Mouse (Mus musculus) heart, embryonic 12.5 days (tissue): ENCODE data around the gene G3bp2. TPM values are rescaled to one million over a fixed set of nuclear protein-coding genes. Genes with fewer than 3 reads are reported as not detected.
A peak's percentile ranks its signal among the peaks of the same experiment; 100 is the strongest.

Experiments used
- ATAC-seq: fragments of 200-750 bp; cut with Nextera tagmentation; 2 replicates; pipeline ENCODE4 v1.8.0; 2017; ENCODE audit warnings: moderate TSS enrichment, moderate library complexity; ENCODE audit not compliant: insufficient number of reproducible peaks, low FRiP score
- H3K27ac ChIP-seq: fragments of 300-500 bp; sonication (generic); 2 replicates; pipeline ENCODE4 v1.5.1; 2016; ENCODE audit warnings: mild to moderate bottlenecking, moderate library complexity; ENCODE audit not compliant: poor library complexity, severe bottlenecking
- H3K27me3 ChIP-seq: fragments of 300-500 bp; sonication (generic); replicated peaks from 2 replicates; pipeline ENCODE4 v1.6.1; 2016; ENCODE audit warnings: mild to moderate bottlenecking, moderate library complexity
- H3K36me3 ChIP-seq: fragments of 300-500 bp; sonication (generic); 2 replicates; pipeline ENCODE4 v1.6.1; 2016; ENCODE audit warnings: mild to moderate bottlenecking, moderate library complexity
- H3K4me1 ChIP-seq: fragments of 300-500 bp; sonication (generic); replicated peaks from 2 replicates; pipeline ENCODE4 v1.6.1; 2016; ENCODE audit warnings: mild to moderate bottlenecking
- H3K4me2 ChIP-seq: fragments of 300-500 bp; sonication (generic); 2 replicates; pipeline ENCODE4 v1.6.1; 2016; ENCODE audit warnings: mild to moderate bottlenecking, moderate library complexity
- H3K4me3 ChIP-seq: fragments of 300-500 bp; sonication (generic); 2 replicates; pipeline ENCODE4 v1.5.1; 2016; ENCODE audit warnings: mild to moderate bottlenecking
- H3K9ac ChIP-seq: fragments of 300-500 bp; sonication (generic); 2 replicates; pipeline ENCODE4 v1.6.1; 2016; ENCODE audit warnings: mild to moderate bottlenecking, moderate library complexity
- H3K9me3 ChIP-seq: fragments of 300-500 bp; sonication (generic); replicated peaks from 2 replicates; pipeline ENCODE4 v1.6.1; 2016; ENCODE audit warnings: mild to moderate bottlenecking, moderate library complexity
- WGBS: fragments of 180-500 bp; shearing (Covaris S2); methylation state at CpG from one replicate; pipeline ENCODE4 v1.1.7; 2016; 5-methylcytosine and 5-hydroxymethylcytosine counted together
- polyA plus RNA-seq: library from polyadenylated mRNA; unstranded; fragments of >200 nt; fragmentation: Nextera tagmentation; extraction: Ambion mirVana; gene quantifications from 2 replicates; pipeline ENCODE4 v1.2.1, GENCODE M21; 2016

The G3bp2 gene
- polyA plus RNA-seq, 1 experiment from 2014 or later, result 193 TPM

GRCm38 (mm10) chr5:92117823-92118403 is 34.4 kb upstream of the G3bp2 start:
- no peak overlapping the region for H3K4me3 ChIP-seq
- H3K4me1 ChIP-seq, result 0 out of 2 replicates have a peak, but pooled peaks cover under 1% of the 10 kb centered on the region
- no peak overlapping the region for H3K9ac ChIP-seq
- H3K27ac ChIP-seq, result no peak overlapping the region
- H3K9me3 ChIP-seq, result peaks cover 2% of the 10 kb centered on the region; the same call in 1 of the 2 replicates
- ATAC-seq, result no peak; the same call in 1 of the 2 replicates
- no peaks in the 10 kb centered on the region for H3K27me3 ChIP-seq
- peaks cover 2% of the 10 kb centered on the region; the same call in 1 of the 2 replicates for H3K36me3 ChIP-seq
- WGBS, result 49% methylated on average over 12 of the region's 12 CpGs
- no peak overlapping the region for H3K4me2 ChIP-seq

- Histone ChIP-seq H3K4me1 (peaks cover 9% of the 10 kb centered on the region; the same call in 1 of the 2 replicates), H3K4me3 (no peak overlapping the region), H3K27ac (no peak overlapping the region), H3K27me3 (no peaks in the 10 kb centered on the region), H3K9me3 (no peaks in the 10 kb centered on the region), H3K4me2 (no peak overlapping the region), H3K36me3 (no peaks in the 10 kb centered on the region), H3K9ac (no peak overlapping the region)
- WGBS, result 74% methylated on average over 2 of the region's 2 CpGs
- ATAC-seq, result no peak
Measured at GRCm38 (mm10) chr5:92114939-92115338, 31.4 kb upstream of the G3bp2 start.

GRCm38 (mm10) chr5:92114223-92114622 is 30.7 kb upstream of the G3bp2 start:
- Histone ChIP-seq H3K4me2 (no peak overlapping the region), H3K27ac (no peak overlapping the region), H3K9me3 (no peaks in the 10 kb centered on the region), H3K4me3 (no peak overlapping the region), H3K36me3 (no peaks in the 10 kb centered on the region), H3K9ac (no peak overlapping the region), H3K27me3 (no peaks in the 10 kb centered on the region), H3K4me1 (peaks cover 9% of the 10 kb centered on the region; the same call in 1 of the 2 replicates)
- 77% methylated on average over 6 of the region's 6 CpGs for WGBS
- no peak for ATAC-seq

GRCm38 (mm10) chr5:92113484-92113883 is 30.0 kb upstream of the G3bp2 start:
- Histone ChIP-seq H3K27me3 (no peaks in the 10 kb centered on the region), H3K36me3 (no peaks in the 10 kb centered on the region), H3K27ac (no peak overlapping the region), H3K4me3 (no peak overlapping the region), H3K4me1 (peaks cover 9% of the 10 kb centered on the region; the same call in 1 of the 2 replicates), H3K9ac (no peak overlapping the region), H3K9me3 (no peaks in the 10 kb centered on the region), H3K4me2 (no peak overlapping the region)
- ATAC-seq, result no peak
- 83% methylated on average over 7 of the region's 7 CpGs for WGBS

- H3K27ac ChIP-seq, result no peak overlapping the region
Measured at GRCm38 (mm10) chr5:92112585-92112984, 29.1 kb upstream of the G3bp2 start.

GRCm38 (mm10) chr5:92112175-92112574 is 28.7 kb upstream of the G3bp2 start:
- Histone ChIP-seq H3K36me3 (no peaks in the 10 kb centered on the region), H3K4me2 (peak overlapping the region; percentile 63), H3K4me1 (peaks cover 9% of the 10 kb centered on the region; the same call in 1 of the 2 replicates), H3K9ac (no peak overlapping the region), H3K9me3 (no peaks in the 10 kb centered on the region), H3K4me3 (peak overlapping the region; percentile 33), H3K27me3 (no peaks in the 10 kb centered on the region), H3K27ac (no peak overlapping the region)
- ATAC-seq, result no peak
- 16% methylated on average over 6 of the region's 6 CpGs for WGBS

More at GRCm38 (mm10) chr5:92112585-92112984, 29.1 kb upstream of the G3bp2 start:
- Histone ChIP-seq H3K9me3 (no peaks in the 10 kb centered on the region), H3K4me1 (peaks cover 9% of the 10 kb centered on the region; the same call in 1 of the 2 replicates), H3K27me3 (no peaks in the 10 kb centered on the region), H3K36me3 (no peaks in the 10 kb centered on the region), H3K9ac (peak overlapping the region; percentile 26; the same call in 1 of the 2 replicates), H3K4me3 (peak overlapping the region; percentile 33), H3K4me2 (peak overlapping the region; percentile 63)
- 5% methylated on average over 10 of the region's 10 CpGs for WGBS
- no peak for ATAC-seq

- no peak overlapping the region for H3K4me3 ChIP-seq
- H3K36me3 ChIP-seq, result no peaks in the 10 kb centered on the region
- peaks cover 17% of the 10 kb centered on the region for H3K4me1 ChIP-seq
- no peaks in the 10 kb centered on the region for H3K9me3 ChIP-seq
- 85% methylated on average over 5 of the region's 5 CpGs for WGBS
- no peaks in the 10 kb centered on the region for H3K27me3 ChIP-seq
- no peak overlapping the region for H3K9ac ChIP-seq
- no peak overlapping the region for H3K4me2 ChIP-seq
- ATAC-seq, result no peak
- no peak overlapping the region for H3K27ac ChIP-seq
Measured at GRCm38 (mm10) chr5:92110818-92111355, 27.4 kb upstream of the G3bp2 start.

GRCm38 (mm10) chr5:92107282-92107681 is 23.8 kb upstream of the G3bp2 start:
- ATAC-seq, result no peak
- no peak overlapping the region for H3K4me2 ChIP-seq
- no peak overlapping the region for H3K9ac ChIP-seq
- H3K4me1 ChIP-seq, result peaks cover 29% of the 10 kb centered on the region
- H3K9me3 ChIP-seq, result no peaks in the 10 kb centered on the region
- no peak overlapping the region for H3K27ac ChIP-seq
- no peak overlapping the region for H3K4me3 ChIP-seq
- 83% methylated on average over 4 of the region's 4 CpGs for WGBS
- no peaks in the 10 kb centered on the region for H3K36me3 ChIP-seq
- H3K27me3 ChIP-seq, result no peaks in the 10 kb centered on the region

GRCm38 (mm10) chr5:92106327-92107125 is 23.0 kb upstream of the G3bp2 start:
- Histone ChIP-seq H3K4me3 (no peak overlapping the region), H3K9ac (no peak overlapping the region), H3K9me3 (no peaks in the 10 kb centered on the region), H3K36me3 (no peaks in the 10 kb centered on the region), H3K27me3 (no peaks in the 10 kb centered on the region), H3K4me2 (no peak overlapping the region), H3K4me1 (peaks cover 26% of the 10 kb centered on the region), H3K27ac (no peak overlapping the region)
- 46% methylated on average over 10 of the region's 10 CpGs for WGBS
- ATAC-seq, result no peak

GRCm38 (mm10) chr5:92103816-92104415 is 20.4 kb upstream of the G3bp2 start:
- Histone ChIP-seq H3K4me1 (peaks cover 26% of the 10 kb centered on the region), H3K4me2 (no peak overlapping the region), H3K9me3 (no peaks in the 10 kb centered on the region), H3K27me3 (no peaks in the 10 kb centered on the region), H3K27ac (no peak overlapping the region), H3K4me3 (no peak overlapping the region), H3K36me3 (no peaks in the 10 kb centered on the region), H3K9ac (no peak overlapping the region)
- ATAC-seq, result no peak
- 52% methylated on average over 13 of the region's 13 CpGs for WGBS

- Histone ChIP-seq H3K4me3 (no peak overlapping the region), H3K9me3 (no peaks in the 10 kb centered on the region), H3K36me3 (no peaks in the 10 kb centered on the region), H3K27me3 (no peaks in the 10 kb centered on the region), H3K4me1 (peaks cover 26% of the 10 kb centered on the region), H3K4me2 (0 out of 2 replicates have a peak overlapping the region, but pooled peaks have one; percentile 0), H3K9ac (no peak overlapping the region), H3K27ac (no peak overlapping the region)
- 34% methylated on average over 6 of the region's 6 CpGs for WGBS
- ATAC-seq, result no peak
Measured at GRCm38 (mm10) chr5:92103062-92103461, 19.5 kb upstream of the G3bp2 start.
